Mouse (Mus musculus): Measurements from ENCODE around the gene Kdelr2. TPM values are rescaled to one million over a fixed set of nuclear protein-coding genes. Genes with fewer than 3 reads are reported as not detected.

Gene Kdelr2
- total RNA-seq, 1 experiment: 172 TPM

- TF ChIP-seq ZNF384 (IDR thresholded peaks at IDR 0.05; ENCODE audit: low read depth, low read length) (no peak), CHD2 (IDR thresholded peaks at IDR 0.05; ENCODE audit: low read depth, low read length) (no peak), HCFC1 (IDR thresholded peaks at IDR 0.05; ENCODE audit: borderline replicate concordance, insufficient read depth, low read length) (no peak; the same call in 1 of the 2 replicates), ZC3H11A (IDR thresholded peaks at IDR 0.05; ENCODE audit: borderline replicate concordance, low read depth, low read length) (no peak), MAFK (IDR thresholded peaks at IDR 0.05; ENCODE audit: insufficient read depth, low read depth, low read length) (no peak)
- peak; percentile 43 for DNase-seq (ENCODE audit: low read depth, low spot score)
- in situ Hi-C loops (cut with MboI; ENCODE audit: low sequenced_read_pairs in 2 of 2, unreplicated experiment in 2 of 2): no loop called here
- Histone ChIP-seq H3K4me3 (ENCODE audit: insufficient read depth in 1 of 2, low read depth in 1 of 2, low read length in 2 of 2, poor library complexity in 1 of 2, severe bottlenecking in 1 of 2) (peak overlapping the region; percentile 57 to 58; a peak in 3 of 4 replicates), H3K36me3 (ENCODE audit: control insufficient read depth, insufficient read depth, low read length, poor library complexity, severe bottlenecking) (no peaks in the 10 kb centered on the region), H3K27ac (ENCODE audit: insufficient read depth, low read depth, low read length, poor library complexity, severe bottlenecking) (no peak overlapping the region), H3K9me3 (ENCODE audit: control insufficient read depth, insufficient read depth, low read depth, low read length) (no peaks in the 10 kb centered on the region), H3K9ac (ENCODE audit: insufficient read depth, low read depth, low read length, poor library complexity, severe bottlenecking) (peak overlapping the region; percentile 33), H3K4me1 (ENCODE audit: control insufficient read depth in 2 of 2, insufficient read depth in 2 of 2, low read length in 2 of 2, poor library complexity in 1 of 2) (no peaks in the 10 kb centered on the region; a peak in 1 of 4 replicates)
Observed at GRCm38 (mm10) chr5:143372818-143373217, 30.8 kb upstream of the Kdelr2 start.

- Histone ChIP-seq H3K9ac (ENCODE audit: insufficient read depth, low read depth, low read length, poor library complexity, severe bottlenecking) (no peak overlapping the region), H3K4me3 (ENCODE audit: insufficient read depth in 1 of 2, low read depth in 1 of 2, low read length in 2 of 2, poor library complexity in 1 of 2, severe bottlenecking in 1 of 2) (peak overlapping the region; percentile 16 to 42; a peak in 2 of 4 replicates), H3K9me3 (ENCODE audit: control insufficient read depth, insufficient read depth, low read depth, low read length) (no peaks in the 10 kb centered on the region)
Observed at GRCm38 (mm10) chr5:143375242-143375641, 28.4 kb upstream of the Kdelr2 start.

GRCm38 (mm10) chr5:143376156-143376555 lies 27.5 kb upstream of the Kdelr2 start:
- Histone ChIP-seq H3K4me3 (ENCODE audit: insufficient read depth in 1 of 2, low read depth in 1 of 2, low read length in 2 of 2, poor library complexity in 1 of 2, severe bottlenecking in 1 of 2) (no peak overlapping the region), H3K27ac (ENCODE audit: insufficient read depth, low read depth, low read length, poor library complexity, severe bottlenecking) (no peak overlapping the region), H3K9ac (ENCODE audit: insufficient read depth, low read depth, low read length, poor library complexity, severe bottlenecking) (no peak overlapping the region), H3K4me1 (ENCODE audit: control insufficient read depth in 2 of 2, insufficient read depth in 2 of 2, low read length in 2 of 2, poor library complexity in 1 of 2) (peaks cover 0 to under 1% of the 10 kb centered on the region in 2 experiments; a peak in 1 of 4 replicates), H3K36me3 (ENCODE audit: control insufficient read depth, insufficient read depth, low read length, poor library complexity, severe bottlenecking) (no peaks in the 10 kb centered on the region), H3K9me3 (ENCODE audit: control insufficient read depth, insufficient read depth, low read depth, low read length) (no peaks in the 10 kb centered on the region)
- no peak for DNase-seq (ENCODE audit: low read depth, low spot score)
- TF ChIP-seq MAFK (IDR thresholded peaks at IDR 0.05; ENCODE audit: insufficient read depth, low read depth, low read length) (no peak), ZC3H11A (IDR thresholded peaks at IDR 0.05; ENCODE audit: borderline replicate concordance, low read depth, low read length) (no peak), ZNF384 (IDR thresholded peaks at IDR 0.05; ENCODE audit: low read depth, low read length) (no peak), HCFC1 (IDR thresholded peaks at IDR 0.05; ENCODE audit: borderline replicate concordance, insufficient read depth, low read length) (no peak), CHD2 (IDR thresholded peaks at IDR 0.05; ENCODE audit: low read depth, low read length) (no peak)
- in situ Hi-C loops (cut with MboI; ENCODE audit: low sequenced_read_pairs in 2 of 2, unreplicated experiment in 2 of 2): no loop called here

More at GRCm38 (mm10) chr5:143375242-143375641, 28.4 kb upstream of the Kdelr2 start:
- no peak for TF ChIP-seq ZNF384 (IDR thresholded peaks at IDR 0.05; ENCODE audit: low read depth, low read length)
- TF ChIP-seq HCFC1 (IDR thresholded peaks at IDR 0.05; ENCODE audit: borderline replicate concordance, insufficient read depth, low read length): no peak; the same call in 1 of the 2 replicates
- no peak for TF ChIP-seq MAFK (IDR thresholded peaks at IDR 0.05; ENCODE audit: insufficient read depth, low read depth, low read length)
- TF ChIP-seq CHD2 (IDR thresholded peaks at IDR 0.05; ENCODE audit: low read depth, low read length): no peak
- no peak for TF ChIP-seq ZC3H11A (IDR thresholded peaks at IDR 0.05; ENCODE audit: borderline replicate concordance, low read depth, low read length)
- no peaks in the 10 kb centered on the region for H3K36me3 ChIP-seq (ENCODE audit: control insufficient read depth, insufficient read depth, low read length, poor library complexity, severe bottlenecking)
- no peaks in the 10 kb centered on the region; a peak in 1 of 4 replicates for H3K4me1 ChIP-seq (ENCODE audit: control insufficient read depth in 2 of 2, insufficient read depth in 2 of 2, low read length in 2 of 2, poor library complexity in 1 of 2)
- H3K27ac ChIP-seq (ENCODE audit: insufficient read depth, low read depth, low read length, poor library complexity, severe bottlenecking): no peak overlapping the region
- peak; percentile 53 for DNase-seq (ENCODE audit: low read depth, low spot score)
- in situ Hi-C loops (cut with MboI; ENCODE audit: low sequenced_read_pairs in 2 of 2, unreplicated experiment in 2 of 2): no loop called here

DNA sequence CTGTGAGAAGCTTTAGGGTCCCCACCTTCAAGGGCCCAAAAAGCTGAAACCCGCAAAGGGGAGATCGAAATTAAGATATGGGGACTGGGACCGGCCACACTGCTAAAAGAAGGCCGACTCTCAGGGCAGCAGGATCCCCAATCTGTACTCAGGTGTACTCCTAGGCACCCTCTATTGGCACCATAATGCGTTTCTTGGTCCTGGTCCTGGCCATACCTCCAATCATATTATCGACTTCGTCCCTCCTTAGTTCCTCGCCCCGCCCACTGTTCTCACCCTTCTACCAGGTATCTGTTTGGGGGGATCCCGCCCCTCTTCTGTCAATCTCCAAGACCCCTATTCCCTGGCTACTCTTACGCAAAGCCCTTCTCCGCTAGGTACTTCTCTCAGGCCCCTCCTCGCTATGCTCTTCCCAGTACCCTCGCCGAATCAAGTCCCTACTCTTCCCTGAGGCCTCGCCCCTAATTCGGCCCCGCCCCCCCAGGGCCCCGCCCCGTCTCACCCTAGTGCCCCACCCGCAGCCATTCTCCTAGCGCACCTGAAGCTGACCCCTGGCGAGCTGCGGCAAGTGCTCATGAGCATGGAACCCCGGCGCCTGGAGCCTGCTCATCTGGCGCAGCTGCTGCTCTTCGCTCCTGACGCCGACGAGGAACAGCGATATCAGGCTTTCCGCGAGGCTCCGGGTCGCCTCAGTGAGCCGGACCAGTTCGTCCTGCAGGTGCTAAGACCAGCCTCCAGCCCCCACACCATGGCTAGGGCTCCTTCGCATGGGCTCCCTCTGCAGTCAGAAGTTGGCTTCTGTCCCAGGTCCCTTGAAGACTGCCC lies 16.6 kb upstream of the Kdelr2 start:
- no peak overlapping the region for H3K9ac ChIP-seq (ENCODE audit: insufficient read depth, low read depth, low read length, poor library complexity, severe bottlenecking)
- no peaks in the 10 kb centered on the region for H3K9me3 ChIP-seq (ENCODE audit: control insufficient read depth, insufficient read depth, low read depth, low read length)
- DNase-seq (ENCODE audit: low read depth, low spot score): peak; percentile 76
- peak overlapping the region; percentile 60 to 75 for H3K4me3 ChIP-seq (ENCODE audit: insufficient read depth in 1 of 2, low read depth in 1 of 2, low read length in 2 of 2, poor library complexity in 1 of 2, severe bottlenecking in 1 of 2)
- TF ChIP-seq MAFK (IDR thresholded peaks at IDR 0.05; ENCODE audit: insufficient read depth, low read depth, low read length) (no peak), HCFC1 (IDR thresholded peaks at IDR 0.05; ENCODE audit: borderline replicate concordance, insufficient read depth, low read length) (no peak), CHD2 (IDR thresholded peaks at IDR 0.05; ENCODE audit: low read depth, low read length) (no peak), ZNF384 (IDR thresholded peaks at IDR 0.05; ENCODE audit: low read depth, low read length) (no peak)
- peaks cover 0 to 5% of the 10 kb centered on the region in 2 experiments; a peak in 1 of 4 replicates for H3K4me1 ChIP-seq (ENCODE audit: control insufficient read depth in 2 of 2, insufficient read depth in 2 of 2, low read length in 2 of 2, poor library complexity in 1 of 2)
- H3K36me3 ChIP-seq (ENCODE audit: control insufficient read depth, insufficient read depth, low read length, poor library complexity, severe bottlenecking): no peaks in the 10 kb centered on the region
- in situ Hi-C loops (cut with MboI; ENCODE audit: low sequenced_read_pairs in 2 of 2, unreplicated experiment in 2 of 2): no loop called here
- no peak overlapping the region for H3K27ac ChIP-seq (ENCODE audit: insufficient read depth, low read depth, low read length, poor library complexity, severe bottlenecking)

Measured in ES-E14 (cell line).